Mouse (Mus musculus): Measurements from ENCODE around the gene Gpr35. TPM values are rescaled to one million over a fixed set of nuclear protein-coding genes. Genes with fewer than 3 reads are reported as not detected.
"Not testable (repeated sequence)": the region's sequence is repeated elsewhere in the genome, so short reads cannot be mapped to it uniquely, and the experiment has no call there.

Gpr35 gene
- total RNA-seq, 2 experiments from 2014 or later = 0.11 to 0.78 TPM

DNA sequence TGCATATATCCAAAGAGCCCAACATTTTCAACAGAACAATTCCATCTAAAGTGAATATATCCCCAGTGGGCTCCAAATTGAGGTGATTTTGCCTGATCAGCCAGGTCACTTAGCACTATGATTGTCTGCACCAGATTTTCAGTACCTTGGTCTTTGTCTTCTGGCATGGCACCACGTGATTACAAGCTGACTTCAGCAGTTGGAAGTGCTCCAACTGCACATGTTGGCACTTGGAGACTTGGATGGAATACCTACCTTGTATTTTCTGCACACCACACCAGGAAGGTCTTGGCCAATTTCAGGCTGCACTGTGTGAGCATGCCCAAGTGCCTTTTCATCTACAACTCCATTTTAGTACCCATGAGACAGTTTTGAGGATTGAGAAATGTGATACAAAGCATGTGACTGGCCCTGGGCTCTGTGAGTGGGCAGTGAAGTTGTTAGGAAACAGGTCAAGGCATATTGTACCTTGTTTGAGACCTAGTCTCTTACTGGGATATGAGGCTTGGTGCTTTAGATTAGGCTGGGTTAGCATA is 20.4 kb upstream of the Gpr35 start:
- DNase-seq (ENCODE audit: low spot score in 2 of 2) = no peak

DNA sequence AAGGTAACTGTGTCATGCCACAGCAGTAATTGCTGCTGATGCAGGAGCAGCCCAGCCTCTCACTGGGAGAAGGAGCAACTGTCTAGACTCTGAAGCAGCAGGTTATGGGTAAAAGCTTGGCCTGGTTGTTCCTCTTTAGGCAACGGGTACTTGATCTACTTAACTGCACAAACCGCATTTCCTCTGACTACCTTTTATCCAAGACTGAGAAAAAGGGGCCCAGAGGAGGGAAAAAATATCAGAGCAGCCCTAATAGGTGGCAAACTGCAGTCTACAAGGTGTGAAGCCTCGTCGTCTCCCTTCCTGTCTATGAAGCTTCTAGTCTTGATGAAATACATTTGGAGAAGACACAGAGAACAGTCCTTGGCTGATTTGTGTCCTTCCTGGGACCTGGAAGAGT is 17.1 kb upstream of the Gpr35 start:
- no peak for DNase-seq (ENCODE audit: low spot score in 2 of 2)

DNA sequence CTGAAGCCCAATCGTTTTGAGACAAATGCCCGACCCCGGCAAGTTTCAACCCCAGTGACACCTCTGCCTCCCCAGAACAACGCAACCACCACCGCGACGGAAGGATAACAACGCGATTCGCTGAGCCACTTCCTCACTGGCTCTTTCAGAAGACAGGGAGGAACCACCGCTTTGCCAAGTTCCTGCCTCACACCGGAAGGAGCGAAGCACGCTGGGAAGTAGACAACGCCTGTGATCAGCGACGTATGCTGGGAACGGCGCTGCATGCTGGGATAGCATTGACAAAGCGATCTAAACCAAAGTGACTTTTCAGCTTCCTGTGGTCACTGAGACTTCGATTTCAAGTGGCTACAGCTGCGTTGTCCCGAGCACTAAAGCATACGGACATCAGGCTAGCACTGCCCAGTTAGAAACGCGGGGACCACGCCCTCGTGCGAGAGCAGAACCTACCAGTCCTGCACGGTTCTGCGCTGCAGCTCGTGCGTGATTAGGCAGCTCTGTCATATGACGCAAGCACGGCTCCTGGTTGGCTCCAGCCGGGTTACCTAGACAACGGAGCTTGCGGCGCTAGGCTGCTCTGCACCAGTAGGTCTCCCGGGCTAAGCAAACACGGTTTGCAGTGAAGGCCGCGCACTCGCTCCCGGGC is 16.4 kb upstream of the Gpr35 start, which contains the start of gene Capn10:
Gene Capn10 (plus strand): TSS at position 195 of the 646 bp plus-strand sequence.
- peak; percentile 89 to 92 for DNase-seq (ENCODE audit: low spot score in 2 of 2)

DNA sequence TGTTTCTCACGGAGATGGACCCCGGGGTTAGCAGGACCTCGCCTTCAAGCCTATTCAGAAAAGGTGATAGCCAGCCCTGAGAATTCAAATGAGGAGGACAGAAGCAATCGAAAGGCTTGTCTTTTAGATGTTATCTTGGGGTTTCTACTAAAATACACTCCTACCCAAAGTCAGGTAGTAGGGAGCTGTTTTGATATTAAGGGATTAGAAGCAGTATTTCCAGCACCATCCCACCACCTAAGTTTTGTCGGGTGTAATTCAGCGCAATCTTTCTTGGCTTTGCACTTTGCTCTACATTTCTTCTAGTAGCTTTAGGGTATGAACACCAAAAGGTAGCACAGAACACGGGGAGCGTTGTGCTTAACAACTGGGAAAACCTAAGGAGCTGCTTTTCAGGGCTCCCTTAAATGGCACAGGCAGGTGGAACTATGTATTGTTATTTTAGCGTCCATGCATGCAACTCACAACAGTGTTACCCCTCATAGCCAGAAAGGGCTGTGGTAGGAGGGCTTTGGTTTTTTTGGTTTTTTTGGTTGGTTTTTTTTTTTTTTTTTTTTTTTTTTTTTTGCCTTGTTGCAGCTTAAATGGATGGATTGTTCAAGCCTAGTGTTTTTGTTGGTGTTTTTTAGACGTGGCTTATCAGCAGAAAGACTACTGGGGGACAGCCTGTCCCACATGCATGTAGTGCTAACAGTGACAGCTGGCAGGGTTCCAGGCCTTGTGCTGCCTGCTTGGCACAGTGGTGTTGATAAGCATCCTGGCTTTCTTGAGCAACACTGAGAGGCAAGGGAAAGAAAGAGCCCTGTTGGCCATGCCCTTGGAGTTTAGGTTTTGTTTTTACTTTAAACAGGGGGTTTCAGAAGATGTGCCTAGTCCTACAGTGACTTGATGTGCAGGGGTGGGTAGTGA is 15.4 kb upstream of the Gpr35 start:
- DNase-seq (ENCODE audit: low spot score in 2 of 2) = peak in 1 of 2 experiments; percentile 45

DNA sequence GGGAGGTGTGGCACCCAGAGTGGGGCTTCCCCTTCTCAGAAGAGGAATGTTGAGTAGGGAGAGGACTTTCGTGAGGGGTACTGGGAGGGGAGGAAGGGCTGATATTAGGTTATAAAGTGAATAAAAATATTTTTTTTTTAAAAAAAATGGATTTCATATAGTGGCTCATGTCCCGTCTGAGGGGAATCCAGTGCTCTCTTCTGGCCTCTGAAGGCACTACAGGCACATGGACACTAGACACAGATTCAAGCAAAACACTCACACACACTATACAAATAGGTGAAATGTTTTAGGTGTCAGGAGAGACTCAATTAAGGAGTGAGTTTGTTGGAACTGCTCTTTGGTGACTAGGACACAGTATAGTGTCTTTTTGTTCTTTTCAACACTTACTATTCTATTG is 14.7 kb upstream of the Gpr35 start:
- no peak for DNase-seq (ENCODE audit: low spot score in 2 of 2)

DNA sequence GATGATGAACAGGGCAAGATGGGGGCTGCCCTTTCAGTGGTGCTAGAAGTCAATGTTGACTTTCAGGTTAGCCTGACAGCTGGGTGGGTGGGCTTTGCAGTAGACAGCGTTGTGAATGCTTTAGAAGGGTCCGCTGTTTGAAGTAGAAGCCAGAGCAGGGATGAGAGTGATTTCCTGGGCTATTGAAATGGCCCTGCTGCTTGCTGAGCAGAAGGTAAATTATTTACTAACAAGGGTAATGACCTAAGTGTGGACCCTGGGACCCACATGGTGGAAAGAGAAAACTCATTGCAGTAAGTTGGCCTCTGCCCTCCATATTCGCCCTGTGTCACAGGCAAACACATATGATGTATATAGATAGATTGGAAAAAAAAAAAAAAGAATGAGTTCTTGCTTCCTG is 14.2 kb upstream of the Gpr35 start:
- no peak for DNase-seq (ENCODE audit: low spot score in 2 of 2)

DNA sequence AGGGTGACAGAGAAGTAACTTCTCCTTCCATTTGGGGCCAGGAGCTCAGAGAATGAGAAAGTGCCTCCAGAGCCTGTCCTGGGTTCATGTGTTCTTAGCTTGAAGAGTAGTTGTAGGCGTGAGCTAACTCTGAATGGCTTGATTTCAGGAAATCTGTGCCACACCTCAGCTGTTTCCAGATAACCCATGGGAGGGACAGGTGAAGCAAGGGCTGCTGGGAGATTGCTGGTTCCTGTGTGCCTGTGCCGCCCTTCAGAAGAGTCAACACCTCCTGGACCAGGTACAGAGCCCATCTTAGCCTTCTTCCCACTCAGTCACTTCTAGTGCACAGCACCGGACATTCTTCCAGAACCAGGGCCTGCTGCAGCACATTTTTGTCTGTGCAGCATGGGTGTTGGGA is 12.9 kb upstream of the Gpr35 start:
- DNase-seq (ENCODE audit: low spot score in 2 of 2) = no peak

DNA sequence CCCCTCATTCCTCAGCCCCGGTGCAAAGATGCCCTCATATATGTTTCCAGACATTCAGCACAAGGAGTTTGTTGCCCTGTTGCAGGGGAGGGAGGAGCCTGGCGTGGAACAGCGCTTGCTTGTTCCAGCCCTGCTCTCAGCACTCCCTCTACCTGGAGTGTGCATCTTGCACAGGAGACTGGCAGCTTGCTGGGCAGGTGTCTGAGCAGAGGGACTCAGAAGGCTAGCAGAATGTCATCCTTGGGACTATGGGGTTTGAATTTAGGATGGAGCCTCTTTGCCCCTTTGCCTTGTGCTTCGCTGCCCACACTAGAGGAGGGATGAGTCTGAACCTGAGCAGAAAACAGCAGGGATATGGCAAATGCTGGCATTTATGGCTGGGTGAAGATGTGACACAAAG is 10.9 kb upstream of the Gpr35 start:
- DNase-seq (ENCODE audit: low spot score in 2 of 2) = no peak

DNA sequence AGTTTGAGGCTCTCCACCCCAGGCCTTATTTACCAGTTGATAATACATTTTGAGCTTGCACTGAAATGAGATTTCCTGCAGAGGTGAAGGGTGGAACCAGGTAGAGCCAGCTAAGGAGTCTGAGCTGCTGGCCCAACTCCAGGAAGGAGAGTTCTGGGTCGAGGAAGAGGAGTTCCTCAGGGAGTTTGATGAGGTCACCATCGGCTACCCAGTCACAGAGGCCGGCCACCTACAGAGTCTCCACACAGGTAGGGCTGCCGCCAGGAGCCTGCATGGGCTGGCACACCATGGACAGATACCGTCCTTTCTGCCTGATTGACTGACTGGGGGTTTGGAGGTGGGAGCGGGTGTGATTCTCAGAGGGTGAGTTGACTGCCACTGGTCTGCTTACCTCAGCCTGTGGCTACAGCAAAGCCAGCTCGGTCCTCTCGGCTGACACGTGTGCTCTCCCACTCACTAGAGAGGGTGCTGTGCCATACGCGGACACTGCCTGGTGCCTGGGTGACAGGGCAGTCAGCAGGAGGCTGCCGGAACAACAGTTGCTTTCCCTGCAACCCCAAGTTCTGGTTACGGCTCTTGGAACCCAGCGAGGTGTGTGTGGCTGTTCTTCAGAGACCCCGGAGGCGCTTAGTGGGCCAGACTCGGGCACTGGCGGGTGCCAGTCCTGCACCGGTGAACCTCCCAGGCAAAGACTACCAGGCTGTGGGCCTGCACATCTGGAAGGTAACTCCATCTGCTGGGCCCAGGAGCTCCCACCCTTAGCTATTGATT is 7.3 kb upstream of the Gpr35 start:
- no peak for DNase-seq (ENCODE audit: low spot score in 2 of 2)

DNA sequence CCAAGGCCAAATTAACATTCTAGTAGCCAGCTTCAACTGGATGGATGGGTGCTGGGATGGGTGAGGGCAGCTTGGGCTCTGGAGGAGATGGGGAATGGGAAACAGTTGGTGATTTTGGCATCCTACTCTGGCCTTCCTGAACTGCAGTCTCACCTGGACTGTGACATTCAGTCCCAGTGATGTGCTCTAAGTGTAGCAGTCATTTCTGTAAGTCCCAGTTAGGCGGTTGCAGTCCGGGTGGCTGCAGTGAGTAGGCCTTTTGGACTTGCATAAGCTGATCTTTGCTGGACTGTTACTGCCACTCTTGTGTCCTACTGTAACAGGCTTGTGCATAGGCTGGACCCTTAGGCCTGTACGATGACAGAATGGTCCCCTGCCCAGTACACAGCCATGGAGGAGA is 2.7 kb upstream of the Gpr35 start:
- DNase-seq (ENCODE audit: low spot score in 2 of 2) = peak in 1 of 2 experiments; percentile 8

DNA sequence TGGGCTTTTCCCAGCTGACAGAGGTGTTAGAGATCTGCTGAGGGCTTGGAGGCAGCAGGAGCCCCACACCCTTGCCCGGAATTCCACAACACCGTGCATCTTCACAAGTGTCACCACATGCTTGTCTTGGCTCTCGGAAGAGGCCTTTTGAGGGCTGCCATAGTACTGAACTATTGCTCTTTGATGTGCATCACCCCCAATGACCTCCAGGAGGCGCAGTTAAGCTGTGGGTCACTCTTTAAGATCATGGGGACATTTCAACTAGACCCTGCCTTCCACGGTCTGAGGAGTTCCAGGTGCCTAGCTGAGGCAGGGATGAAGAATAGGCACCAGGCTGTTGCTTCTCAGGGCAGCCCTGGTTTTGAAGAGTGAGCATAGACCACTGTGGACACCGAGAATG is 1.2 kb upstream of the Gpr35 start:
- DNase-seq (ENCODE audit: low spot score in 2 of 2) = peak in 1 of 2 experiments; percentile 24

DNA sequence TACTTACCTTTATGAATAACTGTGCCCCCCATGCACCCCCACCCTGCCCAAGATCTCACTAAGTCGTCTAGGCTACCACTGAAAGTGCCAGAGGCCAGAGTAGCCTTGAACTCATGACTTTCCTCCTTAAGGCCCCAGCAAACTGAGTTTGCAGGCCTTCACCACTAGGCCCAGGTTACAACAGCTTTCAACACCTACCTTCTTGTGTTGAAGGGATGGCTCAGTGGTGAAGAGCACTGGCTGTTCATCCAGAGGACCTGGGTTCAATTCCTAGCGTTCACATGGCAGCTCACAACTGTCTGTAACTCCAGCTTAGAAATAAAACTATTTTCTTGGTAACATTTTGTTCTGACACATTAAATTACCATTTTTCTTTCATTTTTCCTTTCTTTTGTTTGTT is 3.0 kb downstream of the Gpr35 start:
- no peak for DNase-seq (ENCODE audit: low spot score in 2 of 2)

DNA sequence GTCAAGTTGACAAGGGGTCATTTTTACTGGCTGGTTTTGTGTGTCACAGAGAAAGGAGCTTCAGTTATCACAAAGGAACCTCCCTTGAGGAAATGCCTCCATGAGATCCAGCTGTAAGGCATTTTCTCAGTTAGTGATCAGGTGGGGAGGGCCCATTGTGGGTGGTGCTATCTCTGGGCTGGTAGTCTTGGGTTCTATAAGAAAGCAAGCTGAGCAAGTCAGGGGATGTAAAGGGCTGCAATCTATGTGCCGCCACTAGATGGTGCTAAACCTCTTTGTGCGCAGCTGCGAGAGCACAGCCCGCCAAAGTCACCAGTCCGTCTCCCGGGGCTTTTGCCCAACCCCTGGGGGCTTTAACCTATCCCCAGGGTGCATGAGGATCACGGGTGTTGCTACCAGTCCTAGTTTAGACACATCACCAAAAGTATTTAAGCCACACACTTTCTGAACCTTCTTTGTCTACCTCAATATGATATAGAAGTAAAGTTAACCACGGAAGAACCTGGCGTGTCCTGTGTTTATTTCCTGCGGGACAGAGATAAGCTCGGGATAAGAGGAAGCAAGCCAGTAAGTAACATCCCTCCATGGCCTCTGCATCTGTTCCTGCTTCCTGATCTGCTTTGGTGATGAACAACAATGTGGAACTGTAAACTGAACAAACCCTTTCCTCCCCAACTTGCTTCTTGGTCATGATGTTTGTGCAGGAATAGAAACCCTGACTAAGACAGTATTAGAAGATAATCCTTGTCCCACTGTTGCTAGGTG is 6.1 kb downstream of the Gpr35 start:
- peak; percentile 78 to 79 for DNase-seq (ENCODE audit: low spot score in 2 of 2)

DNA sequence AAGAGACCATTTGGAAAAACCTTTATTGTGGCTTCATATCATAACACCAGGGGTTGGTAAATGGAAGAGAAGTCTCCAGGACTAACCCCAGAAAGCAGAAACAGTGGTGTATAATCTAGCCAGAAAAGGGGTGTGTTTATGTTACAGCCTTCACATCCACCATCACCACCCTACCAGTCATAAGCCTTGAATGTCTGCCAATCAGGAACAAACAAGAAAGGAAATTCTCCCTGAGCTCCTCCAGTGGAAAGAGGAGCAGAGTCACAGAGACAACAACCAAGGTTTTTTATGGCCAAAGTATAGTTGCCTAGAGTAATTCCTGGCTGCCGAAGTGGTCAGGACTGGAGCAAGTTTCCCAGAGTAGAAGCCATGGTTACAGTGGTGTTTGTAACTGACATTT is 8.3 kb downstream of the Gpr35 start:
- DNase-seq (ENCODE audit: low spot score in 2 of 2) = no peak

DNA sequence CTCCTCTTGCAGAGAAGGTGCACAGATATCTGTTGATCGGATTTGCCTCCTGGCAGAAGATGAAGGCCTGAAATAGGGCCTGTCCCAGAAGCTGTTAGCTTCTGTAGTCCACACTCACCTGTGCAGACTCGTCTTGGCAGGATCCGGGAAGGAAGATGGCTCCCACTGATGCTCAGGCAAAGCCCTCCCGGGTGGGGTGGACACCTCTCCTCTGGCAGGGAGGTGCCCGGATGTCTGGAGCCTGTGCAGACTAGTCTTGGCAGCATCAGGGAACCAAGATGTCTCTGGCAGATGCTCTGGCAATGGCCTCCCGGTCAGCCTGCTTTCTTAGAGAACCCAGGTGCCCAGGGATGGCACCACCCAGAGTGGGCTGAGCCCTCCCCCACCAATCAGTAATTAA is 20.1 kb downstream of the Gpr35 start:
- not testable (repeated sequence) for DNase-seq (ENCODE audit: low spot score in 2 of 2)

DNA sequence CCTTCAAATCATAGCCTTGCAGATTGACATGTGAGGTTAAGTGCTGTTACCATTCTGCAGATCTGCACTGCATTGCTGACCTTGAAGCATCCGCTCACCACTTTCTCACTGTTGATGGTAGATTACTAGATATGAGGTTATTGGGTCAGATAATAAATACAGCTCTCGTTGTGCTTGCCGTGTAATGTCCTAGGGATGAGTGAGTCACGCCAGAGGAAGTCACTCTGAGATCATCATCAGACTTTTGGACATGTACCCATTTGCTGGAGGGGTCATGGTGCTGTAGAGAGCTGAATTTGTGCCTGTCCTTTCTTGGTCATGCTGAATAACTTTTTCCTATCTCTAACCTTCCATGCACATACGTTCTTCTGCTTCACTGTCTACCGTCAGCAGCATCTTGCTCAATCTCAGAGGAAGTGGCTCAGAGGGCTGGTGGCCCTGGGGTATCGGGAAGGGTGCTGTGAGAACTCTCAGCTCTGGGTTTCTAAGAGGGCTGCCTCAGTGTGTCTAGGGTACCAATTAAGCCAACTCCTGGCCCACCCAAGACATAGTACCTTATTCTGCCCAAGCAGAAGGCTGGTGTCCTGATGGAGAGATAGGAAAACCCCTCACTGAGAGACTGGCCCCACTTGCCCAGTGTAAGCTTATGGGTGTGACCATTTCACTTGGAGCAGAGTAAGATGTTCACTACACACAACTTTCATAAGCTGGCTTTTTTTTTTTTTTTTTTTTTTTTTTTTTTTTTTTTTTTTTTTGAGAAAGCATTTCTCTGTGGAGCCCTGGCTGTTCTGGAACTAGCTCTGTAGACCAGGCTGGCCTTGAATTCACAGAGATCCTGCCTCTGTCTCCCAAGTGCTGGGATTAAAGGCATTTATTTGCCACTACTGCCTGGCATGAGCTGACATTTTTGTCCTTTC is 21.5 kb downstream of the Gpr35 start:
- DNase-seq (ENCODE audit: low spot score in 2 of 2) = no peak

DNA sequence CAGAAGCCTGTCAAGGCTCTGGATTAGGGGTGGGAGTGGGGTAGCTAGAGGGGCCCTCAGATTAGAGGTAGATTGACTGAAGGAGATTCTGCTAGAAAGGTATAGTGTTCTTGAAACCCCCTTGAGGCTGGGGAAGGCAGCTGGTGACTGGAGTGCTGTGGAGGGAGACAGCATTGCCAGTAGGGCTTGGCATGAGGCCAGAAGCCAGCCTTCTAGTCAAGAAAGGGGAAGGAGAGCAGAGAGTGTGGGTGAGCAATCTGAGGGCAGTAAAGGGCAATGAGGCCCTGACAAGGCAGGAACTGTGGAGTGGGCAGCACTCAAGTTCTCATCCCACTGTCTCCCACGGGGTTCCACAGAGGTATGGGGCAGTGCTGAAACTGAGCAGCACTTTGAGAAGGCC is 22.2 kb downstream of the Gpr35 start:
- DNase-seq (ENCODE audit: low spot score in 2 of 2) = peak; percentile 33 to 48

DNA sequence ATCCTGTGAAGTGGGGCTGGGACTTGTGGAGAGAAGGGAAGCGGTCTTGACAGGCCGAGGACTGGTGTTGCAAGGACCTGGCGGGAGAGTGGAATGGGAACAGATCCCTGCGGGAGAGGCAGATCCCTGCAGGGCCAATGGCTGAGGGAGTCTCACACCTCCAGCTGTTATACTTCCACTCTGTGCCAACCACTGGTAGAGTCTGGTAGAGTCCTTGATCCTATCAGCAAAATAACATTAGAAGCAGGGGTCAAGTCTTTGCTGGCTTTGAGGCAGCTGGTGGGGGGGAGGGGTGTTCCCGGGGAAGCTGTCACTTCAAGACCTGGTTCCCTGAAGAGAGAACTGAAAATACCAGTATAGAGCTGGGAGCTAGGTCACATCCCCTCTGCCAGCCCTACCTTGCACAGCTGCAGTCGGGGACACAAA is 25.5 kb downstream of the Gpr35 start:
- no peak for DNase-seq (ENCODE audit: low spot score in 2 of 2)

DNA sequence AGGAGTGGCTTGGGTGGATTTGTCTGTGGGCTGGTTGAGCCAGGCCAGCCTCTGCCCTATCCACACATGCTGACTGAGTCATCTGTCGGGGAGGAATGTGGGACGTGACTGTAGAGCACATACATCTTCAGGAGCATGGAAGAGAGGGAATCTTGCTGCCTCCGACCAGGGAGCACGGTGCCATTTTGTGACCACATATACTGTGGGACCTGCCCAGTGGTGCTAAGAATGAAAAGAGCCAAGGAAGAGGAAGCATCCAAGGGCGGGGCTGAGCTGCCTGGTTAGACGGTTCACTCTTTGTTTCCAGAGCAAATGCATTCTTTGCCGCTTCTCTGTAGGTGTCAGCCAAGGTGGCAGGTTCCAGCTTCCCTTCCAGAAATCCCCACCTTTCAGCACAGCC is 28.0 kb downstream of the Gpr35 start:
- no peak for DNase-seq (ENCODE audit: low spot score in 2 of 2)

All from layer of hippocampus, postnatal 10 days (tissue).